Mouse (Mus musculus) left cerebral cortex, adult 11 months (tissue): Measurements from ENCODE around the gene Orm3.

Experiments used
- DNase-seq: peaks from one replicate; pipeline ENCODE4 v3.0.0; 2022; ENCODE audit warnings: low spot score

The Orm3 gene

DNA sequence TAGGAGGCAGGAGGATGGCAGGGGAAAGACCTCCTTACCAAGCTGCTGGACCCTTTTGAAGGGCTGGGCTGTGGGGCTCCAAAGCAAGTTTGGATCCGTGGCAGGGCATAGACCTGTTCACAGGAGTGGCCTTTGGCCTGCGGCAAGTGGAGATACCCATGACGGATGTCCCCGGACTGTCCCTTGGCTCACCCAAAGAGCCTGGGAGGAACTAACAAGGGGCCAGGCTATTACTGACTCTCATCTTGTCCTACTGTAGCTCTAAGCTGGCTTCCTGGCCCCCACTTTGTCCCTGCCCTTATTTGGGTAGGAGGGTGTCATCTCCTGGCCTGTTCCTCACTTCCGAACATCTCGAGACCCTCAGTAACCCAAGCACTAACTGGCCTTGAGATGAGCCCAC, 46.6 kb downstream of the Orm3 start:
- DNase-seq = no peak

DNA sequence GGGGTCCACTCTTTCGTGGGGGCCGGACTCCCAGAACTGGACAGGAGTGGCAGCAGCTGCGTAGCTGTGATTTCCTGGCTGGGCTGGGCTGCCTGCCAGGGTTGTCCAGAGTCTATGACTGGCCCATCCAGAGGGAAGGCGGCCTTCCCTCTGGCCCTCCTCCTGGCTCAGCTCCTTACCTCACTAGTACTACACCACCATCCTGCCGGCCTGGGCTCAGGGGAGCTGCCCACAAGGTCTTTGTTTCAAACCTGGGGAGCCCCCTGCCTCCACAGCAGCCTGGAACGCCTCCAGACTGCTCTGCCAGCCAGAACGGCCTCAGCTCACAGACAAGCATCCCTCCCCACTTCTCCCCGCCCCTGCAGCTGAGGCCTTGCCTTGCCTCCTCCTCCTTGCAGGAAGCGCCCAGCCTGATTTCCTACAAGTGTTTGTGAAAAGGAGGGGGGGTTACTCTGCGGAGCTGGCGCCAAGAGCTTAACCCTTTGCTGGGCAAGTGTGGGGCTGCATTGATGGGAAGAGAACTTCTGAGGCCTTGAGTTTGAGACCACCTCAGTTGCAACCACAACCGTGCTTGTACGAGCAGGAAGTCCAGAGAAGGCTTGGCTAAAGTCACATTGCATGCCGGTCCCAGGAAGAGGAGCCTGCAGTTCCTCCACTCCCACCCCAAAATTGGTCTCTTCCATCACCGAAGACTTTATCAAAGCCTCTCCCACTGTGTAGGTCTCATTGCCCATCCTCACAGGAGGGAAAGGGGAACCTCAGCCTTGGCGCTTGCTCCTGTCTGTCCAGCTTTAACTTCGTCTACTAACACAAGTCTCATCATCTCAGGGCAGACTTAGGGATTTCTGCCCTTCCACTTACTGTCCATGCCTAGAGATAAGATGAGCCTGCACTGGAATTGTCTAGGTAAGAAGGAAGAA, 47.3 kb downstream of the Orm3 start, which contains the start of gene Akna:
Akna (minus strand) TSS at position 315 of the 920 bp plus-strand sequence.
- DNase-seq = peak; percentile 45

DNA sequence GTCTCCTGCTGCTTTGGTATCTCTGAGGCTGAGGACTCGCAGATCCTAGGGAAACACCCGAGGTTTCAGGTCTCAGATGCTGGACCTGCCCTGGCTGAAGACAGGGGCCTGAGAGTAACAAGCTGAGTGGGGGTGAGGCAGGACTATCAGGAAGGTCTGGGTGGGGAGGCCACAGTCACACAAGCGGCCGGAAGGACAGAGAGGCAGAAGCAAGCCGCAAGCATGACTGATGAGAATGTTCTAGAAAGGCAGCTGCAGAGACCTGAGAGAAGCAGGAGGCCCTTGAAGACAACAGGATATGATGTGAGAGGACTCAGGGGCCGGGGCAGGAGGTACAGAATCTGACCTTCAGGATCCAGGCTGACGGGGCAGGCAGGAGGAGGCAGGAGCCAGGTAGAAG, 48.2 kb downstream of the Orm3 start:
- no peak for DNase-seq

DNA sequence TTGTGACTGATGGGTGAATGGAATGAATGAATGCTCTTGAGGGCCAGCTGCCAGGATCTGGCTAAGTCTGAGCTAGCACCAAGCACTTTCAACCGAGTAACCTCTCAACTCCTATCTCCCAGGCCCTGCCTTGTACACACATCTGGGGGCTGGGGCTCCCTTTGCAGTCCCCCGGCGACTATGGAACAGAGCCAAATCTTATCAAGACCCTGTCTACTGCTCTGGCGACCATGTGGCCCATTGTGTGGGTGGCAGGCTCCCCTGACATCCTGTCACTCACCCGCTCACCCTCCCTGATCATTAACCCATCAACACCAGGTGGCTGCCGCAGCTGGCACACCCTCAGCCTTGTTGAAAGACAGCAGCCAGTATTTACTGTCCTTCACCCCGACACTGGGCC, 49.1 kb downstream of the Orm3 start:
- DNase-seq = no peak

DNA sequence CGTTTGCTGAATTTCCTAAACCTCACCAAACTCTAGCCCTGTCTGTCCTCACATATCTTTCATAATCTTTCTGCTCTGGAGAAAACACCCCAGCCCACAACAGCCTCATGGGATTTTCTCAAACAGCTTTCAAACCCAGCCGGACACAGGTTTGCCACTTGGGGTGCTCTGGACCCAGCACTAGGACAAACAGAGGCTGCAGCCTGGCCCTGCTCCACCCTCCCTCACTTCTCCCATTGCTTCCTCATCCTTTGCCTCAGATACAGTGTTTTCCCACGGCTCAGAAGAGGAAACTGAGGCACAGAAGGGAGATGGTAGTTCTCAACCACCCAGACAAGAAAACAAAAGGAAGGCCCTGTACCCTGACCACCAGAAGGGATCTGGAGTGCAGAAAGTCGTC, 49.7 kb downstream of the Orm3 start:
- DNase-seq = no peak

DNA sequence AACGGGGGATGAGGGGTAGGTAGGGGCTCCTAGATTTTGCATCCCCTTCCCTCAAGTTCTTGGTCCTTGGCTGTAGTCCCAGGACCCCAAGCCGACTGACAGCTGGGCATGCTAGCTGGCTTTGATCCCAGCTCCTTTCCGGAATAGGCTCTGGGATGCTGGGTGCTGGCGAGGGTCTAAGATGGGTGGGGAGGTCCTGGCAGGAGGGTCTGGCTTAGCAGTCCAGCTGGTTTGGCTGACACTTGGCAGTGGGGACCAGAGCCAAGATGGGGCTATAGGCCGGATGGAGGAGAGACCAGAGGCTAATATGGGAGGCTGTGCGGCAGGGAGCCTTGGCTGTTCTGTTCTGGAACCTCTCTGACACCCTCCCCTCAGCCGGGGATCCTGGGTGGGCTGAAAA, 52.3 kb downstream of the Orm3 start:
- DNase-seq = no peak

DNA sequence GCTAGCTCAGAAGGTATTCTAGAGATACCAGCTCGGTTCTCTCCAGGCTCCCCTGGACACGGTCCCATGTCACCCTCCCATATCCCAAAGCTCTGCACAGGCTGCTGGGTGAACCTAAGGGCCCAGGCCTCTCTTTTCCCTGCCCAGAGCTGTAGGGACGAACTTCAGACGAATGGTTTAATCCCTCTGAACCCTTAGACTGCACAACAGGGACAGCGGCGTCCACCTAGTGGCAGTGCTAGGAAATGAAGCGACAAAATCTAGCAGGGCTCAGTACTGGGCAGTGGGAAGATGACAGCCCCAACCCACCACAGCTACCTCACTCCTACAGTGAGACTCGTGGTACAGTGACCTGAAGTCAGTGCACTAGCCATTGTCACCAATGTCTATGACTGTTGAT, 52.7 kb downstream of the Orm3 start:
- DNase-seq = no peak
